Mouse (Mus musculus) intestine, embryonic 14.5 days (tissue): ENCODE data around the gene Ttf2. TPM values are rescaled to one million over a fixed set of nuclear protein-coding genes. Genes with fewer than 3 reads are reported as not detected.
A peak's percentile ranks its signal among the peaks of the same experiment; 100 is the strongest.

Experiments used
- ATAC-seq: fragments of 200-750 bp; cut with Nextera tagmentation; replicated peaks from 2 replicates; pipeline ENCODE4 v1.8.0; 2017; ENCODE audit warnings: low read depth, moderate number of reproducible peaks, moderate TSS enrichment, moderate library complexity; ENCODE audit not compliant: low FRiP score, low TSS enrichment
- DNase-seq: peaks from one replicate; pipeline ENCODE4 v3.0.0-alpha.2; 2018; ENCODE audit warnings: low spot score
- H3K27ac ChIP-seq: fragments of 300-500 bp; sonication (generic); 2 replicates; pipeline ENCODE4 v1.5.1; 2014; ENCODE audit warnings: low read depth, mild to moderate bottlenecking, control low read depth
- H3K27me3 ChIP-seq: fragments of 300-500 bp; sonication (generic); replicated peaks from 2 replicates; pipeline ENCODE4 v1.6.1; 2014; ENCODE audit warnings: low read length, control low read depth; ENCODE audit not compliant: control insufficient read depth, insufficient read depth
- H3K36me3 ChIP-seq: fragments of 300-500 bp; sonication (generic); 2 replicates; pipeline ENCODE4 v1.6.1; 2014; ENCODE audit warnings: low read length, control low read depth; ENCODE audit not compliant: control insufficient read depth, insufficient read depth
- H3K4me1 ChIP-seq: fragments of 300-500 bp; sonication (generic); replicated peaks from 2 replicates; pipeline ENCODE4 v1.6.1; 2014; ENCODE audit warnings: low read length, control low read depth, mixed read lengths; ENCODE audit not compliant: control insufficient read depth, insufficient read depth
- H3K4me2 ChIP-seq: fragments of 300-500 bp; sonication (generic); 2 replicates; pipeline ENCODE4 v1.6.1; 2014; ENCODE audit warnings: low read length
- H3K4me3 ChIP-seq: fragments of 300-500 bp; sonication (generic); 2 replicates; pipeline ENCODE4 v1.5.1; 2014; ENCODE audit warnings: low read depth, low read length, control low read depth, mixed read lengths
- H3K9ac ChIP-seq: fragments of 300-500 bp; sonication (generic); 2 replicates; pipeline ENCODE4 v1.6.1; 2014; ENCODE audit warnings: mild to moderate bottlenecking, low read length
- H3K9me3 ChIP-seq: fragments of 300-500 bp; sonication (generic); 2 replicates; pipeline ENCODE4 v1.6.1; 2016; ENCODE audit warnings: low read length, control low read depth; ENCODE audit not compliant: control insufficient read depth
- WGBS: fragments of 180-500 bp; shearing (Covaris S2); extraction: QIAGEN DNeasy Blood & Tissue Kit; methylation state at CpG from one replicate; pipeline ENCODE4 v1.1.7; 2014; 5-methylcytosine and 5-hydroxymethylcytosine counted together
- polyA plus RNA-seq: library from polyadenylated mRNA; unstranded; fragments of >200 nt; fragmentation: Nextera tagmentation; extraction: Ambion mirVana; gene quantifications from 2 replicates; pipeline ENCODE4 v1.2.1, GENCODE M21; 2014

Gene Ttf2
- polyA plus RNA-seq, 1 experiment from 2014 or later = 16.2 TPM

DNA sequence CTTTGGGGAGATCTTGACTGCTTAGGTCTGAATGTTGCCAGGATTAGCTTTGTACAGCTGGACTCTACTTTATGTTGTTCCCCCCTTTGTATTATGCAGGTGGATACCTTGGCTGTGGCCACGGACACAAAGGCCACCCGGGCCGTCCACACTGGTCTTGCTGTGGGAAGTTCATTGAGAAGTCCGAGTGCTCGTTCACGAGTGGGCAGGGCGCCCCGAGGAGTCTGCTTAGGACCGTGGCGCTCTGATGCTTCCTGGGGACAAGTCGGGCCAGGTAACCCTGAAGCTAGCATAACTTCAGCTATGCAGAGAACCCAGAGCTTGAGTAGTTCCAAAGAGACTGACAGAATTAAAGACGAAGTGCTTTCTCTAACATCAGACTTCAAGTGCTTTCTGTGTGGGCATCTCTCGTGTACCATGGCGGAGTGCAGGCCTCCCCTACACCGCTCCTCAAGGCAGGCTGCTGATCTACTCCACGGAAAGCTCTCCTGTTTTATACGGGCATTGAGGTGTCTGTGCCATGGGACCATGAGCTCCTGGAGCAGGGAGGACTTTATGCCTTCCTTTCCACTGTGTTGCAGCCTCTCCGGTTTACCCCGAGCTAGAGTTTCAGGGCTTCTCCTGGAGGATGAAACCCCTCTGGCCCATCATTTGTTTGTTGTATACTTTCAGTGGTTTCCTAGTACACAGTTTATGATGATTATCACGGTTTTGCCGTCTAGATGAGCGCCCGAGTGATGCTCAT lies 38.0 kb downstream of the Ttf2 start:
- Histone ChIP-seq H3K27me3 (no peaks in the 10 kb centered on the region), H3K27ac (no peak overlapping the region), H3K4me1 (no peaks in the 10 kb centered on the region), H3K4me3 (no peak overlapping the region), H3K4me2 (no peak overlapping the region), H3K9ac (no peak overlapping the region), H3K36me3 (peaks cover 66% of the 10 kb centered on the region), H3K9me3 (no peaks in the 10 kb centered on the region)
- no peak for DNase-seq
- no peak for ATAC-seq
- WGBS = 93% methylated on average over 23 of the region's 23 CpGs

- no peak overlapping the region for H3K27ac ChIP-seq
- peaks cover 27% of the 10 kb centered on the region for H3K36me3 ChIP-seq
- H3K4me1 ChIP-seq = peaks cover 19% of the 10 kb centered on the region; the same call in 1 of the 2 replicates
- ATAC-seq = no peak
- H3K4me3 ChIP-seq = no peak overlapping the region
- no peaks in the 10 kb centered on the region for H3K27me3 ChIP-seq
- no peaks in the 10 kb centered on the region for H3K9me3 ChIP-seq
- H3K9ac ChIP-seq = no peak overlapping the region
- no peak for DNase-seq
- 81% methylated on average over 16 of the region's 16 CpGs for WGBS
- H3K4me2 ChIP-seq = no peak overlapping the region
Observed at GRCm38 (mm10) chr3:100925176-100925575, 44.3 kb downstream of the Ttf2 start.

GRCm38 (mm10) chr3:100924065-100924732 lies 45.3 kb downstream of the Ttf2 start:
- Histone ChIP-seq H3K9me3 (no peaks in the 10 kb centered on the region), H3K4me2 (0 out of 2 replicates have a peak overlapping the region, but pooled peaks have one; percentile 4), H3K4me1 (peaks cover 19% of the 10 kb centered on the region; the same call in 1 of the 2 replicates), H3K36me3 (peaks cover 18% of the 10 kb centered on the region), H3K4me3 (no peak overlapping the region), H3K27me3 (no peaks in the 10 kb centered on the region), H3K27ac (no peak overlapping the region), H3K9ac (no peak overlapping the region)
- WGBS = 73% methylated on average over 6 of the region's 6 CpGs
- no peak for DNase-seq
- ATAC-seq = no peak

- 0 out of 2 replicates have a peak, but pooled peaks cover 4% of the 10 kb centered on the region for H3K36me3 ChIP-seq
- peak overlapping the region; percentile 68 for H3K9ac ChIP-seq
- DNase-seq (no peak), ATAC-seq (peak; percentile 64)
- H3K4me1 ChIP-seq = peaks cover 19% of the 10 kb centered on the region; the same call in 1 of the 2 replicates
- H3K9me3 ChIP-seq = no peaks in the 10 kb centered on the region
- WGBS = 30% methylated on average over 28 of the region's 28 CpGs
- H3K27ac ChIP-seq = peak overlapping the region; percentile 73
- H3K4me3 ChIP-seq = peak overlapping the region; percentile 63
- no peaks in the 10 kb centered on the region for H3K27me3 ChIP-seq
- peak overlapping the region; percentile 80 for H3K4me2 ChIP-seq
Observed at GRCm38 (mm10) chr3:100922506-100923375, 46.7 kb downstream of the Ttf2 start.

DNA sequence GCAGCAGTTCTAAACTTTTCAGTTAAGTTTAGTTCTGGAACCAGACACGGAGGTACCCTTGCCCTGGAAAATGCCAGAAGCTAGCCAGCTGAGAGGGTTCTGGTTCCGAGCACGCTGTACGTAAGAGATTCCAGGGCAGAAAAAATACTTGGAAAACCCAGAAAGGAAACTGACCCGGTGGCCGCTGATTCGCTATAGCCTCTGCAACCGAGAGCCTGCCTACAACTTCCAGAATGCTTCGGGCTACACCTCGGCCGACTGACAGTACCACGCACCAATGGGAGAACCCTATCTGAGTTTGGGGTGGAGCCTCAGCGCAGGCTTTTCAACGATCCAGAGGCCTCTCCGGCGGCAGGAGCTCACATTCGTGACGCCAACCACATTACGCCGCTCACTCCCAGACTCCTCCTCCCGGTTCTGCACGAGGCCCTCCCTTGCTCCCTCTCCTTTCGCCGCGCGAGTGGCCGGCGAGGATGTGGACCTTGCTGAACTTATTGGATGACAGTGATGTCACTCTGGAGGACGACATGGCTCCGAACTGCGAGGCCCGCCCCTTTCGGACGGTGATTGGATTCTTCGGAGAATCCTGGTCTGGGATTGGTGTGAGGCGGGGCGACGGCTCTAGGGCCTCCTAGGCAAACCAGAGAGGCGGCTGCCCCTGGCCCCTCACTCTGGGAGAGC lies 47.5 kb downstream of the Ttf2 start, which contains the start of gene Trim45:
Gene Trim45 (plus strand): TSS at position 378 of the 681 bp plus-strand sequence.
- Histone ChIP-seq H3K9me3 (no peaks in the 10 kb centered on the region), H3K27ac (peak within 1 kb of the TSS; percentile 73), H3K9ac (peak within 1 kb of the TSS; percentile 68), H3K4me2 (peak within 1 kb of the TSS; percentile 80), H3K36me3 (0 out of 2 replicates have a peak, but pooled peaks cover 3% of the 10 kb centered on the region), H3K4me1 (peaks cover 19% of the 10 kb centered on the region; the same call in 1 of the 2 replicates), H3K4me3 (peak within 1 kb of the TSS; percentile 63), H3K27me3 (no peaks in the 10 kb centered on the region)
- DNase-seq (peak; percentile 99), ATAC-seq (peak; percentile 99)
- under 1% methylated on average over 39 of the region's 39 CpGs for WGBS

DNA sequence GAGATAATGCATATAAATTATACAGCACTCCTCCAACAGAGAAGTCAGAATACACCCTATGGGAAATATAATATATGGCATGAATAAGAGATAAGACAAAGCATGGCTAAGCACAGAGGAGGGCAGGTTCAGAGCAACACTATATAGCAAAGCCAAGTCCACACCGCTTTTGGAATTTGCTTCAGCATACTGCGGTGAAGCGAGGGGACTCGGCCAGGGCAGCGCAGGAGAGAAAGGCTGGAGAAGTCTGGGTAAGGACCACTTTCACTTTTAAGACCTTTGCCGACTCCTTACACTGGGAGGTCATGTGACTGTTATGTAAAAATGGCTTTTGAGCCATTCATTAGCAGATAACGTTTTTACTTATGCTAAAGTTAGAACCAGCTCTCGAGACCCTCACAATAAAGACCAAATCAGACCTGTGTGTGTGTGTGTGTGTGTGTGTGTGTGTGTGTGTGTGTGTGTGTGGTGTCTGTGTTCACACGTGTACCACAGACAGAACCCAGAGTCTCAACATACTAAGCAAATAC lies 48.8 kb downstream of the Ttf2 start:
- Histone ChIP-seq H3K4me2 (no peak overlapping the region), H3K27ac (no peak overlapping the region), H3K27me3 (no peaks in the 10 kb centered on the region), H3K9ac (no peak overlapping the region), H3K4me1 (peaks cover 19% of the 10 kb centered on the region; the same call in 1 of the 2 replicates), H3K36me3 (0 out of 2 replicates have a peak, but pooled peaks cover 3% of the 10 kb centered on the region), H3K4me3 (no peak overlapping the region), H3K9me3 (no peaks in the 10 kb centered on the region)
- ATAC-seq (no peak), DNase-seq (no peak)
- 80% methylated on average over 9 of the region's 9 CpGs for WGBS

- no peaks in the 10 kb centered on the region for H3K27me3 ChIP-seq
- no peak overlapping the region for H3K27ac ChIP-seq
- H3K4me2 ChIP-seq = no peak overlapping the region
- ATAC-seq (no peak), DNase-seq (no peak)
- no peak overlapping the region for H3K4me3 ChIP-seq
- no peaks in the 10 kb centered on the region for H3K9me3 ChIP-seq
- H3K4me1 ChIP-seq = peaks cover 9% of the 10 kb centered on the region; the same call in 1 of the 2 replicates
- 20% methylated on average over 7 of the region's 7 CpGs for WGBS
- H3K36me3 ChIP-seq = no peaks in the 10 kb centered on the region
- H3K9ac ChIP-seq = no peak overlapping the region
Observed at GRCm38 (mm10) chr3:100916844-100917243, 52.6 kb downstream of the Ttf2 start.
